Mouse (Mus musculus) liver, postnatal 0 days (tissue): ENCODE measurements at regions not wholly inside any gene's neighbourhood (a gene's known extent, or its start where the extent isn't known, plus 50 kb on each side); places are given as distances from the start of the nearest gene placed in this dataset.

Source experiments
- ATAC-seq: fragments of 200-750 bp; cut with Nextera tagmentation; 2 replicates; pipeline ENCODE4 v1.8.0; 2017; ENCODE audit warnings: mild to moderate bottlenecking, moderate library complexity
- DNase-seq: peaks from one replicate; pipeline ENCODE4 v3.0.0-alpha.2; 2016
- H3K27ac ChIP-seq: fragments of 300-500 bp; sonication (generic); 2 replicates; pipeline ENCODE4 v1.5.1; 2014; ENCODE audit warnings: antibody characterized with exemption, moderate library complexity, mild to moderate bottlenecking, low read depth
- H3K27me3 ChIP-seq: fragments of 300-500 bp; sonication (generic); 2 replicates; pipeline ENCODE4 v1.6.1; 2014; ENCODE audit warnings: low read length, control low read depth, mixed read lengths; ENCODE audit not compliant: insufficient read depth
- H3K36me3 ChIP-seq: fragments of 300-500 bp; sonication (generic); replicated peaks from 2 replicates; pipeline ENCODE4 v1.6.1; 2014; ENCODE audit warnings: mild to moderate bottlenecking, control low read depth, low read length, moderate library complexity, mixed read lengths; ENCODE audit not compliant: insufficient read depth
- H3K4me1 ChIP-seq: fragments of 300-500 bp; sonication (generic); 2 replicates; pipeline ENCODE4 v1.6.1; 2014; ENCODE audit warnings: antibody characterized with exemption, mild to moderate bottlenecking, control low read depth; ENCODE audit not compliant: insufficient read depth
- H3K4me2 ChIP-seq: fragments of 300-500 bp; sonication (generic); 2 replicates; pipeline ENCODE4 v1.6.1; 2014; ENCODE audit warnings: low read depth, mild to moderate bottlenecking, low read length, moderate library complexity, mixed read lengths
- H3K4me3 ChIP-seq: fragments of 300-500 bp; sonication (generic); 2 replicates; pipeline ENCODE4 v1.5.1; 2014; ENCODE audit warnings: low read depth, low read length
- H3K9ac ChIP-seq: fragments of 300-500 bp; sonication (generic); replicated peaks from 2 replicates; pipeline ENCODE4 v1.6.1; 2014; ENCODE audit warnings: mild to moderate bottlenecking, moderate library complexity
- H3K9me3 ChIP-seq: fragments of 300-500 bp; sonication (generic); 2 replicates; pipeline ENCODE4 v1.6.1; 2016; ENCODE audit warnings: mild to moderate bottlenecking, control low read depth, low read length, mixed read lengths
- CTCF ChIP-seq: sonication (generic); IDR thresholded peaks from 2 replicates; pipeline ENCODE4 v1.5.1; 2016; ENCODE audit warnings: antibody characterized with exemption, low read depth
- EP300 ChIP-seq: IDR thresholded peaks from 2 replicates; pipeline ENCODE4 v1.6.1; 2016; ENCODE audit warnings: antibody characterized with exemption, low read depth, mild to moderate bottlenecking
- WGBS: fragments of 180-500 bp; shearing (Covaris S2); extraction: QIAGEN DNeasy Blood & Tissue Kit; methylation state at CpG from one replicate; pipeline ENCODE4 v1.1.7; 2014; ENCODE audit not compliant: insufficient replicate concordance; 5-methylcytosine and 5-hydroxymethylcytosine counted together

- H3K27ac ChIP-seq: no peak overlapping the region
- H3K9ac ChIP-seq: no peak overlapping the region
- H3K27me3 ChIP-seq: no peaks in the 10 kb centered on the region
- H3K4me1 ChIP-seq: no peaks in the 10 kb centered on the region
- ATAC-seq: no peak
- no peak overlapping the region for H3K4me2 ChIP-seq
- WGBS: 78% methylated on average over 2 of the region's 2 CpGs
- H3K4me3 ChIP-seq: no peak overlapping the region
- H3K9me3 ChIP-seq: no peaks in the 10 kb centered on the region
- no peak for DNase-seq
- TF ChIP-seq CTCF (no peak), EP300 (no peak)
- H3K36me3 ChIP-seq: no peaks in the 10 kb centered on the region
Measured at GRCm38 (mm10) chr1:95743334-95743733, 76.0 kb upstream of the St8sia4 start.

- no peak for ATAC-seq
Measured at GRCm38 (mm10) chr1:95719449-95719848, 52.1 kb upstream of the St8sia4 start.

GRCm38 (mm10) chr1:95718794-95719193 is 51.4 kb upstream of the St8sia4 start:
- Histone ChIP-seq H3K36me3 (no peaks in the 10 kb centered on the region), H3K4me2 (no peak overlapping the region), H3K27ac (no peak overlapping the region), H3K9me3 (no peaks in the 10 kb centered on the region), H3K4me3 (no peak overlapping the region), H3K9ac (no peak overlapping the region), H3K4me1 (no peaks in the 10 kb centered on the region), H3K27me3 (no peaks in the 10 kb centered on the region)
- DNase-seq (no peak), ATAC-seq (no peak)
- TF ChIP-seq CTCF (no peak), EP300 (no peak)
- 74% methylated on average over 1 of the region's 1 CpGs for WGBS

More at GRCm38 (mm10) chr1:95719449-95719848, 52.1 kb upstream of the St8sia4 start:
- Histone ChIP-seq H3K27ac (no peak overlapping the region), H3K4me1 (no peaks in the 10 kb centered on the region), H3K4me2 (no peak overlapping the region), H3K9me3 (no peaks in the 10 kb centered on the region), H3K4me3 (no peak overlapping the region), H3K9ac (no peak overlapping the region), H3K36me3 (no peaks in the 10 kb centered on the region), H3K27me3 (no peaks in the 10 kb centered on the region)
- 48% methylated on average over 2 of the region's 2 CpGs for WGBS
- no peak for DNase-seq
- no peak for TF ChIP-seq EP300
- no peak for TF ChIP-seq CTCF
